Mouse (Mus musculus): ENCODE data around the gene Hnrnpll. TPM values are rescaled to one million over a fixed set of nuclear protein-coding genes. Genes with fewer than 3 reads are reported as not detected.
"Not testable (repeated sequence)": the region's sequence is repeated elsewhere in the genome, so short reads cannot be mapped to it uniquely, and the experiment has no call there.

Hnrnpll gene
- polyA plus RNA-seq, 1 experiment from 2014 or later, result 55.6 TPM

- H3K4me3 ChIP-seq (ENCODE audit: low read depth, low read length), result no peak overlapping the region
- no peaks in the 10 kb centered on the region for H3K36me3 ChIP-seq (ENCODE audit: control insufficient read depth, insufficient read depth, low read length)
- ATAC-seq (ENCODE audit: low read depth) (no peak), DNase-seq (ENCODE audit: low spot score) (no peak)
- no peak overlapping the region for H3K9ac ChIP-seq (ENCODE audit: low read depth, low read length)
- H3K27ac ChIP-seq (replicated peaks; ENCODE audit: low read depth, low read length), result no peak overlapping the region
- WGBS, result 55% methylated on average over 12 of the region's 12 CpGs
- no peaks in the 10 kb centered on the region for H3K9me3 ChIP-seq (ENCODE audit: control insufficient read depth, low read length)
- peaks cover 5% of the 10 kb centered on the region; the same call in 1 of the 2 replicates for H3K4me1 ChIP-seq (ENCODE audit: control insufficient read depth, insufficient read depth, low read length)
- H3K4me2 ChIP-seq (ENCODE audit: low read depth, low read length), result no peak overlapping the region
- no peaks in the 10 kb centered on the region for H3K27me3 ChIP-seq (replicated peaks; ENCODE audit: control insufficient read depth, insufficient read depth, low read length)
These were observed 44.7 kb downstream of the Hnrnpll start for GRCm38 (mm10) chr17:80017389-80017788.

- not testable (repeated sequence) for H3K4me2 ChIP-seq (ENCODE audit: low read depth, low read length); DNase-seq (ENCODE audit: low spot score); H3K27me3 ChIP-seq (replicated peaks; ENCODE audit: control insufficient read depth, insufficient read depth, low read length); H3K4me3 ChIP-seq (ENCODE audit: low read depth, low read length); H3K9me3 ChIP-seq (ENCODE audit: control insufficient read depth, low read length); H3K27ac ChIP-seq (replicated peaks; ENCODE audit: low read depth, low read length); H3K9ac ChIP-seq (ENCODE audit: low read depth, low read length); H3K4me1 ChIP-seq (ENCODE audit: control insufficient read depth, insufficient read depth, low read length); H3K36me3 ChIP-seq (ENCODE audit: control insufficient read depth, insufficient read depth, low read length); ATAC-seq (ENCODE audit: low read depth)
- WGBS, result 90% methylated on average over 4 of the region's 4 CpGs
These were observed 45.7 kb downstream of the Hnrnpll start for GRCm38 (mm10) chr17:80016400-80016799.

GRCm38 (mm10) chr17:80014361-80014809 lies 47.7 kb downstream of the Hnrnpll start:
- Histone ChIP-seq H3K27me3 (replicated peaks; ENCODE audit: control insufficient read depth, insufficient read depth, low read length) (no peaks in the 10 kb centered on the region), H3K9me3 (ENCODE audit: control insufficient read depth, low read length) (no peaks in the 10 kb centered on the region), H3K27ac (replicated peaks; ENCODE audit: low read depth, low read length) (no peak overlapping the region), H3K4me2 (ENCODE audit: low read depth, low read length) (no peak overlapping the region), H3K4me1 (ENCODE audit: control insufficient read depth, insufficient read depth, low read length) (peaks cover 6% of the 10 kb centered on the region), H3K4me3 (ENCODE audit: low read depth, low read length) (no peak overlapping the region), H3K9ac (ENCODE audit: low read depth, low read length) (no peak overlapping the region), H3K36me3 (ENCODE audit: control insufficient read depth, insufficient read depth, low read length) (no peaks in the 10 kb centered on the region)
- ATAC-seq (ENCODE audit: low read depth) (no peak), DNase-seq (ENCODE audit: low spot score) (no peak)
- WGBS, result 79% methylated on average over 8 of the region's 8 CpGs

GRCm38 (mm10) chr17:80009926-80010325 lies 52.2 kb downstream of the Hnrnpll start:
- peak; percentile 60 for ATAC-seq (ENCODE audit: low read depth)
- H3K4me2 ChIP-seq (ENCODE audit: low read depth, low read length), result no peak overlapping the region

GRCm38 (mm10) chr17:80008847-80009246 lies 53.3 kb downstream of the Hnrnpll start:
- ATAC-seq (ENCODE audit: low read depth), result peak; percentile 81
- DNase-seq (ENCODE audit: low spot score), result peak; percentile 97
- Histone ChIP-seq H3K27me3 (replicated peaks; ENCODE audit: control insufficient read depth, insufficient read depth, low read length) (peaks cover 4% of the 10 kb centered on the region; the same call in 1 of the 2 replicates), H3K4me2 (ENCODE audit: low read depth, low read length) (0 out of 2 replicates have a peak overlapping the region, but pooled peaks have one; percentile 1), H3K36me3 (ENCODE audit: control insufficient read depth, insufficient read depth, low read length) (no peaks in the 10 kb centered on the region), H3K4me3 (ENCODE audit: low read depth, low read length) (no peak overlapping the region), H3K4me1 (ENCODE audit: control insufficient read depth, insufficient read depth, low read length) (peaks cover 13% of the 10 kb centered on the region), H3K9ac (ENCODE audit: low read depth, low read length) (no peak overlapping the region), H3K27ac (replicated peaks; ENCODE audit: low read depth, low read length) (no peak overlapping the region), H3K9me3 (ENCODE audit: control insufficient read depth, low read length) (no peaks in the 10 kb centered on the region)
- WGBS, result 12% methylated on average over 5 of the region's 5 CpGs

More at GRCm38 (mm10) chr17:80009926-80010325, 52.2 kb downstream of the Hnrnpll start:
- DNase-seq (ENCODE audit: low spot score), result peak; percentile 59
- no peaks in the 10 kb centered on the region for H3K9me3 ChIP-seq (ENCODE audit: control insufficient read depth, low read length)
- no peak overlapping the region for H3K27ac ChIP-seq (replicated peaks; ENCODE audit: low read depth, low read length)
- H3K36me3 ChIP-seq (ENCODE audit: control insufficient read depth, insufficient read depth, low read length), result no peaks in the 10 kb centered on the region
- no peak overlapping the region for H3K4me3 ChIP-seq (ENCODE audit: low read depth, low read length)
- peaks cover 13% of the 10 kb centered on the region for H3K4me1 ChIP-seq (ENCODE audit: control insufficient read depth, insufficient read depth, low read length)
- WGBS, result 11% methylated on average over 15 of the region's 15 CpGs
- H3K9ac ChIP-seq (ENCODE audit: low read depth, low read length), result no peak overlapping the region
- H3K27me3 ChIP-seq (replicated peaks; ENCODE audit: control insufficient read depth, insufficient read depth, low read length), result peaks cover 4% of the 10 kb centered on the region; the same call in 1 of the 2 replicates

- no peak for ATAC-seq (ENCODE audit: low read depth)
- Histone ChIP-seq H3K4me1 (ENCODE audit: control insufficient read depth, insufficient read depth, low read length) (peaks cover 9% of the 10 kb centered on the region), H3K9ac (ENCODE audit: low read depth, low read length) (no peak overlapping the region), H3K4me2 (ENCODE audit: low read depth, low read length) (no peak overlapping the region), H3K4me3 (ENCODE audit: low read depth, low read length) (no peak overlapping the region), H3K27ac (replicated peaks; ENCODE audit: low read depth, low read length) (no peak overlapping the region), H3K9me3 (ENCODE audit: control insufficient read depth, low read length) (no peaks in the 10 kb centered on the region), H3K27me3 (replicated peaks; ENCODE audit: control insufficient read depth, insufficient read depth, low read length) (peaks cover 4% of the 10 kb centered on the region; the same call in 1 of the 2 replicates), H3K36me3 (ENCODE audit: control insufficient read depth, insufficient read depth, low read length) (no peaks in the 10 kb centered on the region)
- WGBS, result 44% methylated on average over 17 of the region's 17 CpGs
- DNase-seq (ENCODE audit: low spot score), result peak; percentile 76
These were observed 57.5 kb downstream of the Hnrnpll start for GRCm38 (mm10) chr17:80004345-80005239.

- DNase-seq (ENCODE audit: low spot score); H3K4me2 ChIP-seq (ENCODE audit: low read depth, low read length); H3K9ac ChIP-seq (ENCODE audit: low read depth, low read length); H3K9me3 ChIP-seq (ENCODE audit: control insufficient read depth, low read length); H3K4me1 ChIP-seq (ENCODE audit: control insufficient read depth, insufficient read depth, low read length); ATAC-seq (ENCODE audit: low read depth); H3K27ac ChIP-seq (replicated peaks; ENCODE audit: low read depth, low read length); H3K27me3 ChIP-seq (replicated peaks; ENCODE audit: control insufficient read depth, insufficient read depth, low read length); H3K36me3 ChIP-seq (ENCODE audit: control insufficient read depth, insufficient read depth, low read length); H3K4me3 ChIP-seq (ENCODE audit: low read depth, low read length): not testable (repeated sequence)
- WGBS, result 97% methylated on average over 3 of the region's 3 CpGs
These were observed 58.3 kb downstream of the Hnrnpll start for GRCm38 (mm10) chr17:80003851-80004250.

GRCm38 (mm10) chr17:80002385-80002852 lies 59.7 kb downstream of the Hnrnpll start:
- no peaks in the 10 kb centered on the region for H3K36me3 ChIP-seq (ENCODE audit: control insufficient read depth, insufficient read depth, low read length)
- DNase-seq (ENCODE audit: low spot score), result no peak
- H3K4me3 ChIP-seq (ENCODE audit: low read depth, low read length), result no peak overlapping the region
- no peaks in the 10 kb centered on the region for H3K9me3 ChIP-seq (ENCODE audit: control insufficient read depth, low read length)
- H3K27me3 ChIP-seq (replicated peaks; ENCODE audit: control insufficient read depth, insufficient read depth, low read length), result peaks cover 4% of the 10 kb centered on the region; the same call in 1 of the 2 replicates
- no peak overlapping the region for H3K27ac ChIP-seq (replicated peaks; ENCODE audit: low read depth, low read length)
- no peak overlapping the region for H3K4me2 ChIP-seq (ENCODE audit: low read depth, low read length)
- no peak; the same call in 1 of the 2 replicates for ATAC-seq (ENCODE audit: low read depth)
- 71% methylated on average over 3 of the region's 3 CpGs for WGBS
- no peaks in the 10 kb centered on the region for H3K4me1 ChIP-seq (ENCODE audit: control insufficient read depth, insufficient read depth, low read length)
- H3K9ac ChIP-seq (ENCODE audit: low read depth, low read length), result no peak overlapping the region

Measured in embryonic facial prominence, embryonic 14.5 days (tissue).